Mouse (Mus musculus): ENCODE results near the gene Syce1.

DNA sequence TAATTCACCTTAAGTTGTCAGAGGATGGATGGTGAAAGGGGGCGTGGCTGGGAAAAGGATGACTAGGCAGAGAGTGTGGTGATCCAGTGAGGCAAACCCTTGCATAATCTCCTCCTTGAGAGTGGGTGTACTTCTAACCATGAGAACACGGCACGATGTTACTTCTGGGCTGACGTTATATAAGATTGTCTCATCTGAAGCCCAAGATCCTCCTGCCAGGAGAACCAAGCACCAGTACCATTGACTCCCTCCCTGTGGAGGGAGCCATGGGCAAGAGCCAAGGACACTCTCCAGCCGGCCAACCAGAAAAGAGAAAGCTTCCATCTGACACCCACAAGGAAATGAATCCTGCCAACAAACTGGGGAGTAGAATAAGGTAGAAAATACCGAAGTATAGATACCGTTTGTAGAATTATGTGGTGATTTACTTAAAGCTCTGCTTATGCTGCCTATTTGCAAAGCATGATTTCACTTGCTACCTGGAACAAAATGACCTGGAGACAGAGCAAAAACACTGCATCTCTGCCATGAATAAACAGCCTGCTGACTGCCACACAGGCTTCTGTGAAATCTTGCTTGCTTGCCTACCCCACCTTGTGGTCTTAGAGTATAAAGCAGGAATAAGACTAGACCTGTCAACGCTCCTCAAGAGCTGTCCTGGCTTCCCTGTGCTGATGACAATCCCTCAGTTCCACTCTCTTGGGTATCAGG, 40.7 kb upstream of the Syce1 start:
- peak; percentile 19; the same call in 1 of the 2 replicates for TF ChIP-seq POLR2A (IDR thresholded peaks at IDR 0.05; ENCODE audit: extremely low read depth, insufficient read depth, low read length)
- peak; percentile 67 for TF ChIP-seq CTCF (IDR thresholded peaks at IDR 0.05; ENCODE audit: extremely low read depth, insufficient read depth, low read length)

All from cortical plate, adult 2 months (tissue).